Mouse (Mus musculus) forebrain, embryonic 15.5 days (tissue): ENCODE measurements at regions not wholly inside any gene's neighbourhood (a gene's known extent, or its start where the extent isn't known, plus 50 kb on each side); places are given as distances from the start of the nearest gene placed in this dataset.
A peak's percentile ranks its signal among the peaks of the same experiment; 100 is the strongest.

Source experiments
- ATAC-seq: fragments of 200-750 bp; cut with Nextera tagmentation; replicated peaks from 2 replicates; pipeline ENCODE4 v1.8.0; 2017; ENCODE audit warnings: mild to moderate bottlenecking, moderate TSS enrichment, moderate library complexity
- H3K27ac ChIP-seq: fragments of 300-500 bp; sonication (generic); replicated peaks from 2 replicates; pipeline ENCODE4 v1.5.1; 2015; ENCODE audit warnings: mild to moderate bottlenecking, inconsistent platforms
- H3K27me3 ChIP-seq: fragments of 300-500 bp; sonication (generic); 2 replicates; pipeline ENCODE4 v1.6.1; 2015; ENCODE audit warnings: inconsistent platforms
- H3K36me3 ChIP-seq: fragments of 300-500 bp; sonication (generic); 2 replicates; pipeline ENCODE4 v1.6.1; 2015; ENCODE audit warnings: mild to moderate bottlenecking, inconsistent platforms
- H3K4me1 ChIP-seq: fragments of 300-500 bp; sonication (generic); 2 replicates; pipeline ENCODE4 v1.6.1; 2015; ENCODE audit warnings: inconsistent platforms
- H3K4me2 ChIP-seq: fragments of 300-500 bp; sonication (generic); replicated peaks from 2 replicates; pipeline ENCODE4 v1.6.1; 2015; ENCODE audit warnings: mild to moderate bottlenecking, inconsistent platforms
- H3K4me3 ChIP-seq: fragments of 300-500 bp; sonication (generic); 2 replicates; pipeline ENCODE4 v1.5.1; 2015; ENCODE audit warnings: mild to moderate bottlenecking, inconsistent platforms
- H3K9ac ChIP-seq: fragments of 300-500 bp; sonication (generic); replicated peaks from 2 replicates; pipeline ENCODE4 v1.6.1; 2015; ENCODE audit warnings: mild to moderate bottlenecking, inconsistent platforms
- H3K9me3 ChIP-seq: fragments of 300-500 bp; sonication (generic); 2 replicates; pipeline ENCODE4 v1.6.1; 2016; ENCODE audit warnings: inconsistent platforms
- WGBS: fragments of 180-500 bp; shearing (Covaris S2); methylation state at CpG from one replicate; pipeline ENCODE4 v1.1.7; 2015; ENCODE audit warnings: mixed read lengths; 5-methylcytosine and 5-hydroxymethylcytosine counted together

GRCm38 (mm10) chr2:74994998-74995397 lies 169.4 kb downstream of the Mtx2 start:
- H3K4me3 ChIP-seq, result no peak overlapping the region
- no peak for ATAC-seq
- WGBS, result 45% methylated on average over 2 of the region's 2 CpGs

GRCm38 (mm10) chr2:74997736-74998135 lies 172.1 kb downstream of the Mtx2 start:
- ATAC-seq, result no peak
- Histone ChIP-seq H3K27ac (no peak overlapping the region), H3K4me3 (no peak overlapping the region), H3K9ac (no peak overlapping the region), H3K4me2 (no peak overlapping the region), H3K4me1 (peaks cover 9% of the 10 kb centered on the region), H3K27me3 (no peaks in the 10 kb centered on the region), H3K9me3 (no peaks in the 10 kb centered on the region), H3K36me3 (no peaks in the 10 kb centered on the region)
- 88% methylated on average over 1 of the region's 1 CpGs for WGBS

More at GRCm38 (mm10) chr2:74994998-74995397, 169.4 kb downstream of the Mtx2 start:
- H3K27ac ChIP-seq, result no peak overlapping the region
- no peaks in the 10 kb centered on the region for H3K27me3 ChIP-seq
- H3K4me1 ChIP-seq, result no peaks in the 10 kb centered on the region
- H3K9me3 ChIP-seq, result no peaks in the 10 kb centered on the region
- no peak overlapping the region for H3K9ac ChIP-seq
- no peaks in the 10 kb centered on the region for H3K36me3 ChIP-seq
- H3K4me2 ChIP-seq, result no peak overlapping the region

GRCm38 (mm10) chr2:75000368-75000796 lies 174.8 kb downstream of the Mtx2 start:
- Histone ChIP-seq H3K4me3 (no peak overlapping the region), H3K27ac (no peak overlapping the region), H3K4me1 (peaks cover 12% of the 10 kb centered on the region), H3K4me2 (no peak overlapping the region), H3K27me3 (no peaks in the 10 kb centered on the region), H3K9ac (no peak overlapping the region), H3K9me3 (no peaks in the 10 kb centered on the region), H3K36me3 (no peaks in the 10 kb centered on the region)
- ATAC-seq, result no peak
- WGBS, result 61% methylated on average over 10 of the region's 10 CpGs

- Histone ChIP-seq H3K4me1 (peaks cover 12% of the 10 kb centered on the region), H3K9ac (peak overlapping the region; percentile 24; the same call in 1 of the 2 replicates), H3K4me3 (peak overlapping the region; percentile 30), H3K27ac (no peak overlapping the region), H3K9me3 (no peaks in the 10 kb centered on the region), H3K4me2 (peak overlapping the region; percentile 40), H3K36me3 (no peaks in the 10 kb centered on the region), H3K27me3 (no peaks in the 10 kb centered on the region)
- no peak for ATAC-seq
- 29% methylated on average over 12 of the region's 12 CpGs for WGBS
Measured at GRCm38 (mm10) chr2:75002562-75002961, 177.0 kb downstream of the Mtx2 start.

GRCm38 (mm10) chr2:75008116-75008515 lies 182.5 kb downstream of the Mtx2 start:
- no peak for ATAC-seq
- Histone ChIP-seq H3K9ac (no peak overlapping the region), H3K4me1 (no peaks in the 10 kb centered on the region), H3K4me2 (no peak overlapping the region), H3K27ac (no peak overlapping the region), H3K9me3 (no peaks in the 10 kb centered on the region), H3K27me3 (no peaks in the 10 kb centered on the region), H3K36me3 (no peaks in the 10 kb centered on the region), H3K4me3 (no peak overlapping the region)
- 92% methylated on average over 1 of the region's 1 CpGs for WGBS

GRCm38 (mm10) chr2:75010647-75011046 lies 185.0 kb downstream of the Mtx2 start:
- Histone ChIP-seq H3K27ac (no peak overlapping the region), H3K4me1 (no peaks in the 10 kb centered on the region), H3K27me3 (no peaks in the 10 kb centered on the region), H3K9ac (no peak overlapping the region), H3K4me3 (no peak overlapping the region), H3K36me3 (no peaks in the 10 kb centered on the region), H3K9me3 (no peaks in the 10 kb centered on the region), H3K4me2 (no peak overlapping the region)
- ATAC-seq, result no peak
- whole genome bisulfite sequencing, result 68% methylated on average over 7 of the region's 7 CpGs

- Histone ChIP-seq H3K9ac (no peak overlapping the region), H3K4me3 (no peak overlapping the region), H3K27ac (no peak overlapping the region), H3K36me3 (no peaks in the 10 kb centered on the region), H3K4me2 (no peak overlapping the region), H3K27me3 (no peaks in the 10 kb centered on the region), H3K9me3 (no peaks in the 10 kb centered on the region), H3K4me1 (no peaks in the 10 kb centered on the region)
- ATAC-seq, result no peak
- 80% methylated on average over 8 of the region's 8 CpGs for whole genome bisulfite sequencing
Measured at GRCm38 (mm10) chr2:75012046-75012445, 186.4 kb downstream of the Mtx2 start.

GRCm38 (mm10) chr2:75014994-75015728 lies 189.6 kb downstream of the Mtx2 start:
- no peaks in the 10 kb centered on the region for H3K36me3 ChIP-seq
- no peak for ATAC-seq
- no peak overlapping the region for H3K4me2 ChIP-seq
- H3K27ac ChIP-seq, result no peak overlapping the region
- no peaks in the 10 kb centered on the region for H3K4me1 ChIP-seq
- no peaks in the 10 kb centered on the region for H3K27me3 ChIP-seq
- no peak overlapping the region for H3K4me3 ChIP-seq
- 86% methylated on average over 16 of the region's 16 CpGs for WGBS
- no peak overlapping the region for H3K9ac ChIP-seq
- no peaks in the 10 kb centered on the region for H3K9me3 ChIP-seq

GRCm38 (mm10) chr2:75019459-75019858 lies 193.9 kb downstream of the Mtx2 start:
- H3K36me3 ChIP-seq, result no peaks in the 10 kb centered on the region
- no peaks in the 10 kb centered on the region for H3K4me1 ChIP-seq
- H3K9me3 ChIP-seq, result no peaks in the 10 kb centered on the region
- no peak overlapping the region for H3K27ac ChIP-seq
- no peak overlapping the region for H3K4me2 ChIP-seq
- H3K4me3 ChIP-seq, result no peak overlapping the region
- ATAC-seq, result no peak
- no peaks in the 10 kb centered on the region for H3K27me3 ChIP-seq
- WGBS, result 86% methylated on average over 7 of the region's 7 CpGs
- H3K9ac ChIP-seq, result no peak overlapping the region

- WGBS, result 76% methylated on average over 7 of the region's 7 CpGs
- no peak for ATAC-seq
- no peaks in the 10 kb centered on the region for H3K9me3 ChIP-seq
- H3K4me2 ChIP-seq, result no peak overlapping the region
- no peaks in the 10 kb centered on the region for H3K27me3 ChIP-seq
- H3K27ac ChIP-seq, result no peak overlapping the region
- no peaks in the 10 kb centered on the region for H3K4me1 ChIP-seq
- no peak overlapping the region for H3K4me3 ChIP-seq
- H3K9ac ChIP-seq, result no peak overlapping the region
- no peaks in the 10 kb centered on the region for H3K36me3 ChIP-seq
Measured at GRCm38 (mm10) chr2:75021639-75022038, 196.0 kb downstream of the Mtx2 start.

GRCm38 (mm10) chr2:75028151-75028550 lies 202.5 kb downstream of the Mtx2 start:
- H3K27me3 ChIP-seq, result no peaks in the 10 kb centered on the region
- no peak overlapping the region for H3K4me2 ChIP-seq
- ATAC-seq, result no peak
- peaks cover 5% of the 10 kb centered on the region for H3K4me1 ChIP-seq
- H3K9ac ChIP-seq, result no peak overlapping the region
- H3K4me3 ChIP-seq, result no peak overlapping the region
- WGBS, result 88% methylated on average over 10 of the region's 10 CpGs
- no peaks in the 10 kb centered on the region for H3K36me3 ChIP-seq
- H3K9me3 ChIP-seq, result no peaks in the 10 kb centered on the region
- H3K27ac ChIP-seq, result no peak overlapping the region

GRCm38 (mm10) chr2:75029089-75029693 lies 203.6 kb downstream of the Mtx2 start:
- Histone ChIP-seq H3K9ac (no peak overlapping the region), H3K4me1 (peaks cover 5% of the 10 kb centered on the region), H3K4me2 (no peak overlapping the region), H3K4me3 (no peak overlapping the region), H3K27me3 (no peaks in the 10 kb centered on the region), H3K36me3 (no peaks in the 10 kb centered on the region), H3K9me3 (no peaks in the 10 kb centered on the region), H3K27ac (no peak overlapping the region)
- WGBS, result 35% methylated on average over 8 of the region's 8 CpGs
- ATAC-seq, result no peak
